Mouse (Mus musculus): ENCODE measurements around the gene Prickle4.

GRCm38 (mm10) chr17:47691650-47692049 lies 2.9 kb downstream of the Prickle4 start:
- no peak for TF ChIP-seq CTCF (IDR thresholded peaks at IDR 0.05; ENCODE audit: low read depth)
- TF ChIP-seq EP300 (IDR thresholded peaks at IDR 0.05; ENCODE audit: low read depth): no peak
